Mouse (Mus musculus) adrenal gland, adult 8-10 months (tissue): ENCODE data around the gene Gm20777. TPM values are rescaled to one million over a fixed set of nuclear protein-coding genes. Genes with fewer than 3 reads are reported as not detected.
"Not testable (repeated sequence)": the region's sequence is repeated elsewhere in the genome, so short reads cannot be mapped to it uniquely, and the experiment has no call there.

Experiments
- DNase-seq: peaks from one replicate; pipeline ENCODE4 v3.0.0; 2022
- total RNA-seq, 4 experiments: library from RNA; stranded (reverse); gene quantifications; 2 replicates each; pipeline ENCODE4 v1.2.4; 2022

Gm20777 gene
- not detected for total RNA-seq

GRCm38 (mm10) chrY:10752350-10752749 is at the start of gene Gm20777:
TSS of gene Gm20777 (minus strand) at chrY:10752450.
- not testable (repeated sequence) for DNase-seq

GRCm38 (mm10) chrY:10709551-10709950 is 42.7 kb downstream of the Gm20777 start:
- peak; percentile 67 for DNase-seq

GRCm38 (mm10) chrY:10708761-10709160 is 43.5 kb downstream of the Gm20777 start:
- DNase-seq: not testable (repeated sequence)

GRCm38 (mm10) chrY:10708226-10708625 is 44.0 kb downstream of the Gm20777 start:
- not testable (repeated sequence) for DNase-seq

GRCm38 (mm10) chrY:10706686-10707085 is 45.6 kb downstream of the Gm20777 start:
- not testable (repeated sequence) for DNase-seq

Other genes starting within 250 kb of the Gm20777 start
- not detected for gene Gm20737, start 216.4 kb downstream of the Gm20777 start, total RNA-seq
- not detected for gene Gm21775, start 199.0 kb downstream of the Gm20777 start, total RNA-seq
- gene Gm21900, start 136.1 kb downstream of the Gm20777 start, total RNA-seq: not detected